Mouse (Mus musculus) forebrain, embryonic 13.5 days (tissue): ENCODE data around the gene Ube2a. TPM values are rescaled to one million over a fixed set of nuclear protein-coding genes. Genes with fewer than 3 reads are reported as not detected.

Experiments used
- ATAC-seq: fragments of 200-750 bp; cut with Nextera tagmentation; 2 replicates; pipeline ENCODE4 v1.8.0; 2017
- H3K27ac ChIP-seq: fragments of 300-500 bp; sonication (generic); 2 replicates; pipeline ENCODE4 v1.5.1; 2015; ENCODE audit warnings: inconsistent platforms, mild to moderate bottlenecking, moderate library complexity
- H3K27me3 ChIP-seq: fragments of 300-500 bp; sonication (generic); 2 replicates; pipeline ENCODE4 v1.6.1; 2015; ENCODE audit warnings: mild to moderate bottlenecking, inconsistent platforms
- H3K36me3 ChIP-seq: fragments of 300-500 bp; sonication (generic); 2 replicates; pipeline ENCODE4 v1.6.1; 2015; ENCODE audit warnings: mild to moderate bottlenecking, inconsistent platforms; ENCODE audit not compliant: poor library complexity, severe bottlenecking
- H3K4me1 ChIP-seq: fragments of 300-500 bp; sonication (generic); 2 replicates; pipeline ENCODE4 v1.6.1; 2015; ENCODE audit warnings: inconsistent platforms
- H3K4me2 ChIP-seq: fragments of 300-500 bp; sonication (generic); 2 replicates; pipeline ENCODE4 v1.6.1; 2015; ENCODE audit warnings: inconsistent platforms, mild to moderate bottlenecking, moderate library complexity
- H3K4me3 ChIP-seq: fragments of 300-500 bp; sonication (generic); 2 replicates; pipeline ENCODE4 v1.5.1; 2015; ENCODE audit warnings: mild to moderate bottlenecking, inconsistent platforms
- H3K9ac ChIP-seq: fragments of 300-500 bp; sonication (generic); 2 replicates; pipeline ENCODE4 v1.6.1; 2015; ENCODE audit warnings: mild to moderate bottlenecking, inconsistent platforms
- H3K9me3 ChIP-seq: fragments of 300-500 bp; sonication (generic); replicated peaks from 2 replicates; pipeline ENCODE4 v1.6.1; 2016; ENCODE audit warnings: inconsistent platforms
- WGBS: fragments of 180-500 bp; shearing (Covaris S2); methylation state at CpG from one replicate; pipeline ENCODE4 v1.1.7; 2015; 5-methylcytosine and 5-hydroxymethylcytosine counted together
- polyA plus RNA-seq: library from polyadenylated mRNA; unstranded; fragments of >200 nt; fragmentation: Nextera tagmentation; extraction: Ambion mirVana; gene quantifications from 2 replicates; pipeline ENCODE4 v1.2.1, GENCODE M21; 2015

Gene Ube2a
- polyA plus RNA-seq, 1 experiment from 2014 or later, result 138 TPM

DNA sequence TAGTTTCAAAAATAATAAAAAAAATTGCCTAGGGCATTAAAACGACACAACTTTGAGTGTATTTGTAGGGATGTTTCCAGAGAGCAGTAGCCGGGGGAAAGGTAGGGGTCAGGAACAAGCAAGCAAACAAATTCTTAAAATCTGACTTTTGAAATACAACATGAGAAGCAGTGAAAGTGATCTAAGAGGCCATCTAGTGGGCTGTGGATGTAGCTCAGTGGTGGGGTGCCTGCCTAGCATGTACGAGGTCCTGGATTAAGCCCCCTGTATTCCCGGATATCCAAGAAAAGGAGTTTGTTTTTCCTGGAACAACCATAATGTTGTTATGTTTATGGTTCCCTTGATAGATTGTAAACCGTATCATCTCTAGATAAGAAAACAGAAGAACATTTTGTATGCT is 32.8 kb downstream of the Ube2a start:
- 42% methylated on average over 5 of the region's 5 CpGs for WGBS

DNA sequence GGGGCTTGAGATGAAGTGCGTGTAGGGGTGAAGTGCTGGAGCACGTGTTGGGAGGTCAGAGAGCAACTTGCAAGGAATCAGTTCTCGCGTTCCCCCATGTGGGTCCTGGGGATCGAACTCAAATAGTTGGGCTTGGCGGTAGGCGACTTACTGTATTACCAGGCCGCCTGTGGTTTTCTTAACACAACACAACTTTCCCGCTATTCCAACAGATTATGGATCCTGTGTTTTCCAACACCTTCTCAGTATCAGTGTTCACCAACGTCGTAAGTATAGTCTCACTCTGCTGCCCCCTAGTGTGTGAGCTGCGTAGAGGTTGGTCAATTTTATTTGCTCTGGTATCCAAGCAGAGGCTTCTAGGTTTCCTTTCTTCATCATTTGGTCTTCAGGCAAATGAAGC is 37.6 kb downstream of the Ube2a start:
- no peak overlapping the region for H3K9ac ChIP-seq
- WGBS, result 45% methylated on average over 12 of the region's 12 CpGs
- ATAC-seq, result peak; percentile 41; the same call in 1 of the 2 replicates
- no peaks in the 10 kb centered on the region for H3K9me3 ChIP-seq
- H3K4me2 ChIP-seq, result no peak overlapping the region
- H3K27ac ChIP-seq, result no peak overlapping the region
- no peak overlapping the region for H3K4me3 ChIP-seq
- H3K4me1 ChIP-seq, result no peaks in the 10 kb centered on the region
- no peaks in the 10 kb centered on the region for H3K27me3 ChIP-seq
- H3K36me3 ChIP-seq, result no peaks in the 10 kb centered on the region

More for the DNA sequence above, 32.8 kb downstream of the Ube2a start:
- H3K9ac ChIP-seq, result no peak overlapping the region
- no peaks in the 10 kb centered on the region for H3K36me3 ChIP-seq
- H3K27ac ChIP-seq, result no peak overlapping the region
- no peak overlapping the region for H3K4me2 ChIP-seq
- no peaks in the 10 kb centered on the region for H3K9me3 ChIP-seq
- no peak for ATAC-seq
- no peaks in the 10 kb centered on the region for H3K4me1 ChIP-seq
- no peak overlapping the region for H3K4me3 ChIP-seq
- no peaks in the 10 kb centered on the region for H3K27me3 ChIP-seq

DNA sequence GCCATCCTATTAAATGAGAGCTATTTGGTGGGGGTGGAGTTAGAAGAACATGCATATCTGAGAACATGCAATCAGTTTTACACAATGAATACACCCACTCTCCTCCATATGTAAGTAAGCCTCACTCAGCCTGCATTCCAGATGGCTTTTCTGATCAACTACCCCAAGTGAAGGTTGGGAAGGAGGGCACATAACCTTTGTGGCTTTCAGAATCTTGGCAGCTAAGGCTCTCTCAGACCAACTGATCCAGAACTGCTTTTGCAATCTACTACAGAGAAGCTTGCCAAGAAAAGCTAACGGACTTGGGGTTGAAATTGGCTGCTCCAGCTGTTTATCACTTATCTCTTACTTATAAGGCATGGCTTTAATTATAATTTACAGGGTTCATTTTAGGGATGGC is 44.0 kb downstream of the Ube2a start:
- no peak overlapping the region for H3K4me3 ChIP-seq
- no peak overlapping the region for H3K4me2 ChIP-seq
- H3K4me1 ChIP-seq, result no peaks in the 10 kb centered on the region
- no peak overlapping the region for H3K27ac ChIP-seq
- H3K9ac ChIP-seq, result no peak overlapping the region
- H3K9me3 ChIP-seq, result no peaks in the 10 kb centered on the region
- 77% methylated on average over 1 of the region's 1 CpGs for WGBS
- ATAC-seq, result no peak
- H3K27me3 ChIP-seq, result no peaks in the 10 kb centered on the region
- no peaks in the 10 kb centered on the region for H3K36me3 ChIP-seq

DNA sequence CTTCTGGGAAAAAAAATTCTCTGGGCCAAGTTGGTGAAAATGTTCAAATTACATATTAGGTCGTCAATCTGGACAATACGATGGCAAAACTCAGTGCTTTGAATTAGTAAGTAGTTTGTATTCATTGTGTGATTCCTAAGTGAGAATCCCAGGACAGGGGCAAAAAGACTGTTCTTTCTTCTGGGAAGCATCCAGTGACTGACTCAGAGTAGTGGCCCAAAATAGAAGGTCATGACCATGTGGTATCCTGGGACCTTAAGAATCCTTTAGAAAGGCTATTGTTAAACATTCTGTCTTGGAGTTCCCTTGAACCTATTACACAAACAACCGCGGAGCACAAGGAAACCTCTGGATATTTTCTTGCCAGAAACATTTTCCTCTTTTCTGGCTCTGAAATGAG is 47.6 kb downstream of the Ube2a start:
- Histone ChIP-seq H3K27ac (no peak overlapping the region), H3K4me1 (no peaks in the 10 kb centered on the region), H3K36me3 (no peaks in the 10 kb centered on the region), H3K9me3 (no peaks in the 10 kb centered on the region), H3K9ac (no peak overlapping the region), H3K27me3 (no peaks in the 10 kb centered on the region), H3K4me2 (no peak overlapping the region), H3K4me3 (no peak overlapping the region)
- 87% methylated on average over 4 of the region's 4 CpGs for WGBS
- ATAC-seq, result no peak

DNA sequence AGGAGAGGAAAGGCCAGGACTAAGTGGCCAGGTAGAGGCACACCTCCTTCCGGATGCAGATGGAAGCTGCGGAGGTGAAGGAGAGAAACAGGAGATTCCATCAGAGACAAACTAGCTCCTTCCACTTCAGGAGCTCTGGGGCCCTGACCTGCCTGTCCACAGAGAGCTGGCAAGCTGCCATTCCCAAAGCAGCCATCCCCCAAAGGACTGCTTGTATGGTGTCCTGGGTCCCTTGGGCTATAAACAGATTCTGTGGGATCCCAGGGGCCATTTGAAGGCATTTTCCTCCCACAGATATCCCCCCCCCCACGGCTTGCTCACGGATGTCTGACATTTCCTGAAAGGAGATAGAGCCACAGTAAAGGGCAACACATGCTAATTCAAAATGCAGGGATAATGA is 55.1 kb downstream of the Ube2a start:
- Histone ChIP-seq H3K4me1 (no peaks in the 10 kb centered on the region), H3K9me3 (no peaks in the 10 kb centered on the region), H3K27ac (no peak overlapping the region), H3K27me3 (no peaks in the 10 kb centered on the region), H3K36me3 (no peaks in the 10 kb centered on the region; the same call in 1 of the 2 replicates), H3K4me2 (no peak overlapping the region), H3K9ac (no peak overlapping the region), H3K4me3 (no peak overlapping the region)
- no peak for ATAC-seq
- WGBS, result 72% methylated on average over 4 of the region's 4 CpGs

DNA sequence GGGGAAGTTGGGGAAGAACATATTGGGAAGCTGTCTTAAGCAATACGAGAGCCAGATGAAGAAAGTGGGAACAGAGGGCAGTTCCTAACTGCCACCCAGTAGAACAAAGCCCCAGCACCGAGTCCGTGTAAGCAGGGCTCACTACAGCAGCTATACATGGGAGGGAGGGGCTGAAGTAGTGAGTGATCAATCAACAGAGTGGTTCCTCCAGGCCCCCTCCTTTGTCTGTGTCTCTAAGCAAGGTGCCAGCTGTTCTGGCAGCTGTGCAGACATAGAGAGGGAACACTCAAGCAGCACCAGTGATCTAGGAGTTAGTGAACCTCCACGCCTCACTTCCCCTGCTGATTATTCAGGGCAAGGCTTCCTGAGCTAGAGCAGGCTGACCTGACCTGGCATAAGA is 56.0 kb downstream of the Ube2a start:
- no peaks in the 10 kb centered on the region; the same call in 1 of the 2 replicates for H3K36me3 ChIP-seq
- ATAC-seq, result no peak
- no peaks in the 10 kb centered on the region for H3K9me3 ChIP-seq
- H3K4me2 ChIP-seq, result no peak overlapping the region
- H3K27me3 ChIP-seq, result no peaks in the 10 kb centered on the region
- no peak overlapping the region for H3K4me3 ChIP-seq
- no peaks in the 10 kb centered on the region for H3K4me1 ChIP-seq
- WGBS, result 78% methylated on average over 4 of the region's 4 CpGs
- H3K9ac ChIP-seq, result no peak overlapping the region
- H3K27ac ChIP-seq, result no peak overlapping the region

DNA sequence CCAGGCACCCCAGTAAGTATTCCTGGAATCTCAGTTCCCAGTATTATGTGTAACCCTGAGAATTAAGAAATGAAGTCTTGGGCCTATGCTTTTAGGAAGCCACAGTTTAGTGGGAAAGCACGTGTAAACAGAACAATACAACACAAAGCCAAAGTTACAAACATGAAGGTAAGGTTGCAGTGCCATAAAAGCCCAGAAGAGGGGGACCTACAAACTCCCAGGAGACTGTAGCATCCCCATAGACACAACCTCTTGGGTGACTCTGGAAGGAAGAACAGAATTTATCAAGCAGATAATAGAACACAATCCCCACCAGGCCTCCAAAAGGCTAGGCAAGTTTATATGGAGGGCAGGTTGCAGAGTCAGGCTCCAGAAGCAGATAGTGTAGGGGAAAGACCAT is 56.9 kb downstream of the Ube2a start:
- no peaks in the 10 kb centered on the region; the same call in 1 of the 2 replicates for H3K36me3 ChIP-seq
- H3K9ac ChIP-seq, result no peak overlapping the region
- no peak overlapping the region for H3K4me3 ChIP-seq

More for the DNA sequence above, 56.9 kb downstream of the Ube2a start:
- ATAC-seq, result no peak
- Histone ChIP-seq H3K4me2 (no peak overlapping the region), H3K4me1 (no peaks in the 10 kb centered on the region), H3K27me3 (no peaks in the 10 kb centered on the region), H3K27ac (no peak overlapping the region), H3K9me3 (no peaks in the 10 kb centered on the region)
- WGBS, result 41% methylated on average over 1 of the region's 1 CpGs

Other genes starting within 250 kb of the Ube2a start
- gene Akap17b, start 228.5 kb upstream of the Ube2a start, polyA plus RNA-seq, result 3.1 and 4.3 TPM in 2 replicates
- 0.58 and 0.68 TPM in 2 replicates for gene Slc25a43, start 130.2 kb upstream of the Ube2a start, polyA plus RNA-seq
- gene Slc25a5, start 78.2 kb upstream of the Ube2a start, polyA plus RNA-seq, result 749 and 783 TPM in 2 replicates
- 26.7 and 29.1 TPM in 2 replicates for gene C330007P06Rik, start 211 bp downstream of the Ube2a start, polyA plus RNA-seq
- 8.0 and 8.7 TPM in 2 replicates for gene Nkrf, start 29.0 kb downstream of the Ube2a start, polyA plus RNA-seq
- 41.9 and 49.5 TPM in 2 replicates for gene Sept6, start 117.9 kb downstream of the Ube2a start, polyA plus RNA-seq
- gene Sowahd, start 174.9 kb downstream of the Ube2a start, polyA plus RNA-seq, result not detected in 2 replicates
- 399 and 495 TPM in 2 replicates for gene Rpl39, start 211.5 kb downstream of the Ube2a start, polyA plus RNA-seq
- 32.1 and 34.5 TPM in 2 replicates for gene Upf3b, start 236.4 kb downstream of the Ube2a start, polyA plus RNA-seq